Mouse (Mus musculus): ENCODE measurements around the gene Exosc6. TPM values are rescaled to one million over a fixed set of nuclear protein-coding genes. Genes with fewer than 3 reads are reported as not detected.

Gene Exosc6
- total RNA-seq, 2 experiments from 2014 or later, result not detected

Small RNAs within 50 kb of the gene (microRNA-seq; reads per million reads assigned to microRNA genes)
- gene Gm24103, result not detected
- gene Mir3473d, result not detected

Other genes with a start within 250 kb of the Exosc6 start
- gene Cog4, start 209.7 kb upstream of the Exosc6 start, total RNA-seq (2021), result 10 to 100 TPM; 69.6 to 73.7 TPM
- 10 to 100 TPM; 39.7 to 42.4 TPM for gene Sf3b3, start 209.6 kb upstream of the Exosc6 start, total RNA-seq (2021)
- 1 to 10 TPM; 4.6 to 5.4 TPM for gene Fuk, start 153.9 kb upstream of the Exosc6 start, total RNA-seq (2021)
- gene St3gal2, start 136.4 kb upstream of the Exosc6 start, total RNA-seq (2021), result 10 to 100 TPM; 22.9 to 29.4 TPM
- gene Ddx19a, start 58.5 kb upstream of the Exosc6 start, total RNA-seq (2021), result 10 to 100 TPM; 33.2 to 33.3 TPM
- gene Ddx19b, start 24.6 kb upstream of the Exosc6 start, total RNA-seq (2021), result 10 to 100 TPM; 10.7 to 11.0 TPM
- gene Aars, start 23.2 kb upstream of the Exosc6 start, total RNA-seq (2021), result 10 to 100 TPM; 31.4 to 34.5 TPM
- gene Clec18a, start 36.1 kb downstream of the Exosc6 start, total RNA-seq (2021), result under 1 TPM; 0.75 to 0.94 TPM
- gene Pdpr, start 38.3 kb downstream of the Exosc6 start, total RNA-seq (2021), result 10 to 100 TPM; 92.4 to 93.0 TPM
- gene Glg1, start 202.9 kb downstream of the Exosc6 start, total RNA-seq (2021), result 100 to 1,000 TPM in 1 of 2 experiments, 10 to 100 TPM in 1; 96.0 to 105 TPM
- 10 to 100 TPM; 16.7 to 17.9 TPM for gene Rfwd3, start 243.9 kb downstream of the Exosc6 start, total RNA-seq (2021)